Mouse (Mus musculus) T-helper 2 cell (primary cell): ENCODE results near the gene Cdh3.

Experiments used
- in situ Hi-C: fragments of 300-600 bp; cut with MboI, MseI; formaldehyde crosslinking; loops from one replicate; pipeline ENCODE4 v1.15.1; 2025; ENCODE audit warnings: high pct_unique_total_duplicates

The Cdh3 gene

DNA sequence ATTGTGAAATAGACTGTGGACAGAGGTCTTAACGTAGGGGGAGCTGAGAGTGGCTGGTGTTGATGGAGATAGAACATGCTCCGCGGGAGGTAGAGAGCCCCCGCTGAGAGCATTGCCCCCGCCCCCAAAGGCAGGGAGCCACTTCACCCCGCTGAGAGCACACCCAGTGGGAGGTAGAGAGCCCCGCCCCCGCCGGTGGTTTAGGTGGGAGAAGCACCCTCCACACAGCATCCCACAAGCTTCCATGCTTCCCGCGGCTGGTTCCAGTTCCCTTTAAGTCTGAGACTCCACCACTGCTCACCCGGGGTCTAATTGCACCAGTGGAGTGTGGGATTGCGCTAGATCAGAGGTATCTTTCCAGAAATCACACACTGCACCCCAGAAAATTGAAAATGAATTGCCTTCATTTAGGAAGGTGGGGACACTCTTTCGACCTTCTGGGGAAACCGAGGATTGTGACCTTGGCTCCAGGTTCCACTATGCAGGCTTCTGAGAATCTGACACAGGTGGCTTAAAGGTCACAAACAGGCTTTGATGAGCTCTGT lies 96.0 kb downstream of the Cdh3 start:
- in situ Hi-C loops = no loop called here
